Mouse (Mus musculus): ENCODE measurements around the gene Zdhhc12.
"Not testable (repeated sequence)": the region's sequence is repeated elsewhere in the genome, so short reads cannot be mapped to it uniquely, and the experiment has no call there.

Gene Zdhhc12

GRCm38 (mm10) chr2:30093471-30094207 is at the start of gene Zdhhc12:
Gene Zdhhc12 (minus strand): TSS chr2:30093648.
- DNase-seq (ENCODE audit: low spot score in 2 of 2): peak; percentile 91 to 92

- not testable (repeated sequence) for DNase-seq (ENCODE audit: low spot score in 2 of 2)
Measured at GRCm38 (mm10) chr2:30140021-30140420, 46.6 kb upstream of the Zdhhc12 start.

- DNase-seq (ENCODE audit: low spot score in 2 of 2): no peak
Measured at GRCm38 (mm10) chr2:30136458-30136857, 43.0 kb upstream of the Zdhhc12 start.

- no peak for DNase-seq (ENCODE audit: low spot score in 2 of 2)
Measured at GRCm38 (mm10) chr2:30134928-30135620, 41.6 kb upstream of the Zdhhc12 start.

- no peak for DNase-seq (ENCODE audit: low spot score in 2 of 2)
Measured at GRCm38 (mm10) chr2:30134378-30134711, 40.9 kb upstream of the Zdhhc12 start.

- DNase-seq (ENCODE audit: low spot score in 2 of 2): peak; percentile 96 to 97
Measured at GRCm38 (mm10) chr2:30133613-30134377, 40.3 kb upstream of the Zdhhc12 start, which contains the start of gene Tbc1d13. Gene Tbc1d13 (plus strand): TSS chr2:30133746.

GRCm38 (mm10) chr2:30132801-30133612 is 39.6 kb upstream of the Zdhhc12 start:
- no peak for DNase-seq (ENCODE audit: low spot score in 2 of 2)

- DNase-seq (ENCODE audit: low spot score in 2 of 2): not testable (repeated sequence)
Measured at GRCm38 (mm10) chr2:30131240-30131639, 37.8 kb upstream of the Zdhhc12 start.

- DNase-seq (ENCODE audit: low spot score in 2 of 2): no peak
Measured at GRCm38 (mm10) chr2:30130156-30130555, 36.7 kb upstream of the Zdhhc12 start.

- DNase-seq (ENCODE audit: low spot score in 2 of 2): no peak
Measured at GRCm38 (mm10) chr2:30128789-30129188, 35.3 kb upstream of the Zdhhc12 start.

GRCm38 (mm10) chr2:30124472-30125274 is 31.2 kb upstream of the Zdhhc12 start, which contains the start of gene Zer1:
Gene Zer1 (minus strand): TSS chr2:30124585.
- DNase-seq (ENCODE audit: low spot score in 2 of 2): peak; percentile 92 to 94

- peak in 1 of 2 experiments; percentile 25 for DNase-seq (ENCODE audit: low spot score in 2 of 2)
Measured at GRCm38 (mm10) chr2:30123729-30124471, 30.5 kb upstream of the Zdhhc12 start.

- no peak for DNase-seq (ENCODE audit: low spot score in 2 of 2)
Measured at GRCm38 (mm10) chr2:30122766-30123165, 29.3 kb upstream of the Zdhhc12 start.

- DNase-seq (ENCODE audit: low spot score in 2 of 2): no peak
Measured at GRCm38 (mm10) chr2:30120269-30120668, 26.8 kb upstream of the Zdhhc12 start.

GRCm38 (mm10) chr2:30119641-30120051 is 26.2 kb upstream of the Zdhhc12 start:
- peak; percentile 80 to 85 for DNase-seq (ENCODE audit: low spot score in 2 of 2)

- DNase-seq (ENCODE audit: low spot score in 2 of 2): no peak
Measured at GRCm38 (mm10) chr2:30112564-30112963, 19.1 kb upstream of the Zdhhc12 start.

GRCm38 (mm10) chr2:30111500-30111899 is 18.1 kb upstream of the Zdhhc12 start:
- DNase-seq (ENCODE audit: low spot score in 2 of 2): no peak

GRCm38 (mm10) chr2:30108260-30108659 is 14.8 kb upstream of the Zdhhc12 start:
- no peak for DNase-seq (ENCODE audit: low spot score in 2 of 2)

GRCm38 (mm10) chr2:30107646-30108045 is 14.2 kb upstream of the Zdhhc12 start:
- no peak for DNase-seq (ENCODE audit: low spot score in 2 of 2)

GRCm38 (mm10) chr2:30106364-30106763 is 12.9 kb upstream of the Zdhhc12 start:
- DNase-seq (ENCODE audit: low spot score in 2 of 2): no peak

Measured in right cerebral cortex, postnatal 36 days (tissue).